Mouse (Mus musculus) kidney, embryonic 16.5 days (tissue): ENCODE measurements at regions not wholly inside any gene's neighbourhood (a gene's known extent, or its start where the extent isn't known, plus 50 kb on each side); places are given as distances from the start of the nearest gene placed in this dataset.

Experiments used
- ATAC-seq: fragments of 200-750 bp; cut with Nextera tagmentation; 2 replicates; pipeline ENCODE4 v1.8.0; 2017; ENCODE audit warnings: moderate TSS enrichment; ENCODE audit not compliant: low FRiP score, low TSS enrichment
- H3K27ac ChIP-seq: fragments of 300-500 bp; sonication (generic); 2 replicates; pipeline ENCODE4 v1.5.1; 2014; ENCODE audit warnings: low read length
- H3K27me3 ChIP-seq: fragments of 300-500 bp; sonication (generic); 2 replicates; pipeline ENCODE4 v1.6.1; 2014; ENCODE audit warnings: low read length, control low read depth, mixed read lengths; ENCODE audit not compliant: insufficient read depth
- H3K36me3 ChIP-seq: fragments of 300-500 bp; sonication (generic); 2 replicates; pipeline ENCODE4 v1.6.1; 2014; ENCODE audit warnings: low read length, control low read depth, mixed read lengths; ENCODE audit not compliant: insufficient read depth
- H3K4me1 ChIP-seq: fragments of 300-500 bp; sonication (generic); 2 replicates; pipeline ENCODE4 v1.6.1; 2014; ENCODE audit warnings: low read length, control low read depth, mixed read lengths; ENCODE audit not compliant: insufficient read depth
- H3K4me2 ChIP-seq: fragments of 300-500 bp; sonication (generic); replicated peaks from 2 replicates; pipeline ENCODE4 v1.6.1; 2014; ENCODE audit warnings: low read depth, low read length
- H3K4me3 ChIP-seq: fragments of 300-500 bp; sonication (generic); 2 replicates; pipeline ENCODE4 v1.5.1; 2014; ENCODE audit warnings: mild to moderate bottlenecking, low read length
- H3K9ac ChIP-seq: fragments of 300-500 bp; sonication (generic); replicated peaks from 2 replicates; pipeline ENCODE4 v1.6.1; 2014; ENCODE audit warnings: low read length
- H3K9me3 ChIP-seq: fragments of 300-500 bp; sonication (generic); 2 replicates; pipeline ENCODE4 v1.6.1; 2016; ENCODE audit warnings: low read length, control low read depth
- WGBS: fragments of 180-500 bp; shearing (Covaris S2); extraction: QIAGEN DNeasy Blood & Tissue Kit; methylation state at CpG from one replicate; pipeline ENCODE4 v1.1.7; 2014; 5-methylcytosine and 5-hydroxymethylcytosine counted together

GRCm38 (mm10) chr4:124135165-124135470 is 217.3 kb upstream of the 4930535I16Rik start:
- Histone ChIP-seq H3K27me3 (peaks cover 6% of the 10 kb centered on the region; the same call in 1 of the 2 replicates), H3K9me3 (no peaks in the 10 kb centered on the region), H3K27ac (no peak overlapping the region), H3K4me3 (no peak overlapping the region), H3K4me1 (peaks cover 19% of the 10 kb centered on the region), H3K9ac (no peak overlapping the region), H3K36me3 (no peaks in the 10 kb centered on the region), H3K4me2 (no peak overlapping the region)
- 47% methylated on average over 6 of the region's 6 CpGs for whole genome bisulfite sequencing
- no peak for ATAC-seq

GRCm38 (mm10) chr4:124134341-124135164 is 216.7 kb upstream of the 4930535I16Rik start:
- Histone ChIP-seq H3K4me1 (peaks cover 19% of the 10 kb centered on the region), H3K4me2 (no peak overlapping the region), H3K27ac (no peak overlapping the region), H3K36me3 (no peaks in the 10 kb centered on the region), H3K9me3 (no peaks in the 10 kb centered on the region), H3K4me3 (no peak overlapping the region), H3K9ac (no peak overlapping the region), H3K27me3 (0 out of 2 replicates have a peak, but pooled peaks cover 4% of the 10 kb centered on the region)
- 9% methylated on average over 6 of the region's 6 CpGs for WGBS
- ATAC-seq = peak; percentile 76

- H3K27me3 ChIP-seq = no peaks in the 10 kb centered on the region
Observed at GRCm38 (mm10) chr4:124130946-124131345, 213.1 kb upstream of the 4930535I16Rik start.

GRCm38 (mm10) chr4:124126258-124126657 is 208.4 kb upstream of the 4930535I16Rik start:
- no peak overlapping the region for H3K4me2 ChIP-seq
- no peak overlapping the region for H3K9ac ChIP-seq
- H3K36me3 ChIP-seq = no peaks in the 10 kb centered on the region
- H3K27ac ChIP-seq = no peak overlapping the region
- WGBS = 70% methylated on average over 8 of the region's 8 CpGs
- no peak for ATAC-seq
- H3K9me3 ChIP-seq = no peaks in the 10 kb centered on the region
- no peak overlapping the region for H3K4me3 ChIP-seq
- no peaks in the 10 kb centered on the region for H3K27me3 ChIP-seq
- no peaks in the 10 kb centered on the region for H3K4me1 ChIP-seq

More at GRCm38 (mm10) chr4:124130946-124131345, 213.1 kb upstream of the 4930535I16Rik start:
- Histone ChIP-seq H3K9ac (no peak overlapping the region), H3K4me1 (peaks cover 19% of the 10 kb centered on the region), H3K27ac (no peak overlapping the region), H3K36me3 (no peaks in the 10 kb centered on the region), H3K9me3 (no peaks in the 10 kb centered on the region), H3K4me3 (no peak overlapping the region), H3K4me2 (no peak overlapping the region)
- WGBS = 75% methylated on average over 5 of the region's 5 CpGs
- ATAC-seq = no peak

- H3K4me1 ChIP-seq = no peaks in the 10 kb centered on the region
- no peak overlapping the region for H3K9ac ChIP-seq
- H3K4me2 ChIP-seq = no peak overlapping the region
- no peak overlapping the region for H3K4me3 ChIP-seq
- H3K27ac ChIP-seq = no peak overlapping the region
- no peaks in the 10 kb centered on the region for H3K36me3 ChIP-seq
- ATAC-seq = no peak
- WGBS = 46% methylated on average over 6 of the region's 6 CpGs
- H3K27me3 ChIP-seq = no peaks in the 10 kb centered on the region
- H3K9me3 ChIP-seq = no peaks in the 10 kb centered on the region
Observed at GRCm38 (mm10) chr4:124120334-124120733, 202.5 kb upstream of the 4930535I16Rik start.

GRCm38 (mm10) chr4:124113856-124114345 is 196.1 kb upstream of the 4930535I16Rik start:
- 81% methylated on average over 12 of the region's 12 CpGs for WGBS
- ATAC-seq = no peak
- no peak overlapping the region for H3K4me2 ChIP-seq
- no peaks in the 10 kb centered on the region for H3K27me3 ChIP-seq
- H3K4me1 ChIP-seq = no peaks in the 10 kb centered on the region
- H3K4me3 ChIP-seq = no peak overlapping the region
- H3K36me3 ChIP-seq = no peaks in the 10 kb centered on the region
- H3K9me3 ChIP-seq = peaks cover 3% of the 10 kb centered on the region; the same call in 1 of the 2 replicates
- H3K9ac ChIP-seq = no peak overlapping the region
- H3K27ac ChIP-seq = no peak overlapping the region

GRCm38 (mm10) chr4:124110705-124111104 is 192.9 kb upstream of the 4930535I16Rik start:
- Histone ChIP-seq H3K4me3 (no peak overlapping the region), H3K9me3 (peaks cover 3% of the 10 kb centered on the region; the same call in 1 of the 2 replicates), H3K4me1 (no peaks in the 10 kb centered on the region), H3K9ac (no peak overlapping the region), H3K27me3 (no peaks in the 10 kb centered on the region), H3K36me3 (no peaks in the 10 kb centered on the region), H3K27ac (no peak overlapping the region), H3K4me2 (no peak overlapping the region)
- no peak for ATAC-seq
- 67% methylated on average over 8 of the region's 8 CpGs for WGBS

GRCm38 (mm10) chr4:124109371-124109770 is 191.5 kb upstream of the 4930535I16Rik start:
- WGBS = 79% methylated on average over 3 of the region's 3 CpGs
- no peaks in the 10 kb centered on the region for H3K27me3 ChIP-seq

GRCm38 (mm10) chr4:124102684-124103083 is 184.9 kb upstream of the 4930535I16Rik start:
- WGBS = 36% methylated on average over 2 of the region's 2 CpGs
- H3K27ac ChIP-seq = no peak overlapping the region
- no peak overlapping the region for H3K9ac ChIP-seq

More at GRCm38 (mm10) chr4:124109371-124109770, 191.5 kb upstream of the 4930535I16Rik start:
- no peak for ATAC-seq
- Histone ChIP-seq H3K9me3 (peaks cover 3% of the 10 kb centered on the region; the same call in 1 of the 2 replicates), H3K4me3 (no peak overlapping the region), H3K4me1 (no peaks in the 10 kb centered on the region), H3K36me3 (no peaks in the 10 kb centered on the region), H3K4me2 (no peak overlapping the region), H3K9ac (no peak overlapping the region), H3K27ac (no peak overlapping the region)

GRCm38 (mm10) chr4:124086801-124087200 is 169.0 kb upstream of the 4930535I16Rik start:
- Histone ChIP-seq H3K9me3 (no peaks in the 10 kb centered on the region), H3K27me3 (no peaks in the 10 kb centered on the region), H3K4me2 (no peak overlapping the region), H3K9ac (no peak overlapping the region), H3K36me3 (no peaks in the 10 kb centered on the region), H3K27ac (no peak overlapping the region), H3K4me1 (no peaks in the 10 kb centered on the region), H3K4me3 (no peak overlapping the region)
- 59% methylated on average over 7 of the region's 7 CpGs for WGBS
- no peak for ATAC-seq

More at GRCm38 (mm10) chr4:124102684-124103083, 184.9 kb upstream of the 4930535I16Rik start:
- H3K36me3 ChIP-seq = no peaks in the 10 kb centered on the region
- no peak overlapping the region for H3K4me3 ChIP-seq
- H3K4me1 ChIP-seq = no peaks in the 10 kb centered on the region
- H3K9me3 ChIP-seq = no peaks in the 10 kb centered on the region
- H3K4me2 ChIP-seq = no peak overlapping the region
- H3K27me3 ChIP-seq = no peaks in the 10 kb centered on the region
- ATAC-seq = no peak
